Mouse (Mus musculus) liver, postnatal 0 days (tissue): ENCODE results near the gene Taar6.

Experiments used
- CTCF ChIP-seq: sonication (generic); IDR thresholded peaks from 2 replicates; pipeline ENCODE4 v1.5.1; 2016; ENCODE audit warnings: antibody characterized with exemption, low read depth
- EP300 ChIP-seq: IDR thresholded peaks from 2 replicates; pipeline ENCODE4 v1.6.1; 2016; ENCODE audit warnings: antibody characterized with exemption, low read depth, mild to moderate bottlenecking

GRCm38 (mm10) chr10:23960444-23960915 is 25.0 kb downstream of the Taar6 start, which contains the start of gene Taar4:
- TF ChIP-seq CTCF (no peak), EP300 (no peak)
